In the genomic region with DNA sequence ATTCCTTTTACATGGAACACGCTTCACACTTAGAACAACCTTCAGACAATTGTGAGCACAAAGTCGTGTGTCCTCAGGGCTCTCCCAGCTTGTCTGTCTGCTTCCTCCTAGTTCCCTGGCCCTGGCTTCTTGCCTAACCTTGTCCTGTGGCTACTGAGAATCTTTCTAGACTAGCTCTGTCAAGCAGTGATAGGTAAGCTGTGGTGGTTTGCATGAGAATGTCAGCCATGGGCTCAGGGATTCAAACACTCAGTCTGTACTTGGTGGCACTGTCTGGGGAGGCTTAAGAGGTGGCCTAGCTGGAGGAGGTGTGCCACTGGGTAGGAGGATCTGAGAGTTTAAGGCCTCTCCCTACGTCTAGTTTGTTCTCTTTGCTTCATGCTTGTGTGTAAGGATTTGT, we compare ENCODE assay signal across 12 mouse cellular contexts.
"Had no signal": no experiment of that assay in that cellular context is flagged by ENCODE, and none has a peak within 500 bp of the region (broad histone marks: within the 10 kb centered on the region; RNA-seq: fewer than 3 reads in every experiment).

No protein-coding gene starts in this region.

- H3K36me3 ChIP-seq: limb, embryonic 12.5 days; liver, embryonic 13.5 days; lung, embryonic 15.5 days; midbrain, embryonic 13.5 days had no signal

- H3K9ac ChIP-seq: limb, embryonic 12.5 days; liver, embryonic 13.5 days; liver, postnatal 0 days; lung, embryonic 15.5 days; midbrain, embryonic 13.5 days had no signal

- H3K4me3 ChIP-seq: limb, embryonic 12.5 days; liver, embryonic 13.5 days; lung, embryonic 15.5 days; midbrain, embryonic 13.5 days had no signal

- H3K4me2 ChIP-seq: limb, embryonic 12.5 days; liver, embryonic 13.5 days; lung, embryonic 15.5 days; midbrain, embryonic 13.5 days had no signal

- H3K27ac ChIP-seq: limb, embryonic 12.5 days; liver, embryonic 13.5 days; lung, embryonic 15.5 days; midbrain, embryonic 13.5 days had no signal

- H3K4me1 ChIP-seq: liver, embryonic 13.5 days; lung, embryonic 15.5 days had no signal

- ATAC-seq: liver, postnatal 0 days; midbrain, embryonic 13.5 days had no signal

- DNase-seq: kidney, postnatal 25 days; layer of hippocampus, adult 9-11 months; layer of hippocampus, postnatal 36 days; liver; liver, embryonic 13.5 days; liver, postnatal 0 days; lung, postnatal 14 days; right cerebral cortex, postnatal 25 days; thymus, postnatal 4 days had no signal

- H3K9me3 ChIP-seq: limb, embryonic 12.5 days; liver, embryonic 13.5 days; lung, embryonic 15.5 days; midbrain, embryonic 13.5 days had no signal

- H3K27me3 ChIP-seq: limb, embryonic 12.5 days; liver, embryonic 13.5 days; lung, embryonic 15.5 days; midbrain, embryonic 13.5 days had no signal
